Comparison of ENCODE assay signal across 23 mouse cellular contexts in genomic region chr16:17062338-17062737, GRCm38 (mm10). TPM values are rescaled to one million over a fixed set of nuclear protein-coding genes. Genes with fewer than 3 reads are reported as not detected.
DNase-seq lines count a peak whose midpoint lies in the region; ATAC-seq lines count a peak whose summit lies in the region.
"Had no signal": no experiment of that assay in that cellular context is flagged by ENCODE, and none has a peak within 500 bp of the region (broad histone marks: within the 10 kb centered on the region; RNA-seq: fewer than 3 reads in every experiment).

No protein-coding gene starts in this region.

- no peak overlapping the region for H3K4me3 ChIP-seq in intestine, embryonic 16.5 days (ENCODE audit: low read length)
- no peak overlapping the region for H3K4me3 ChIP-seq in intestine, embryonic 15.5 days (replicated peaks)

- H3K36me3 ChIP-seq in intestine, embryonic 16.5 days (ENCODE audit: control insufficient read depth, insufficient read depth, low read length): no peaks in the 10 kb centered on the region
- no peaks in the 10 kb centered on the region for H3K36me3 ChIP-seq in intestine, embryonic 15.5 days
- H3K36me3 ChIP-seq: G1E had no signal

- 0 out of 2 replicates have a peak, but pooled peaks have one; percentile 52 for ATAC-seq in intestine, embryonic 16.5 days
- ATAC-seq in intestine, embryonic 15.5 days: no peak
- ATAC-seq: activated CD4-positive, CD25-positive, alpha-beta regulatory T cell, adult 4 months; CD4-positive, CD25-positive, alpha-beta regulatory T cell, adult 4 months; Patski had no signal

- H3K27ac ChIP-seq in intestine, embryonic 16.5 days (ENCODE audit: low read length): no peak overlapping the region
- no peak overlapping the region for H3K27ac ChIP-seq in intestine, embryonic 15.5 days

- H3K9ac ChIP-seq in intestine, embryonic 16.5 days (ENCODE audit: low read depth, low read length): no peak overlapping the region
- no peak overlapping the region for H3K9ac ChIP-seq in intestine, embryonic 15.5 days

- H3K4me2 ChIP-seq in intestine, embryonic 16.5 days (ENCODE audit: low read depth, low read length): no peak overlapping the region
- no peak overlapping the region for H3K4me2 ChIP-seq in intestine, embryonic 15.5 days (replicated peaks)

- no peaks in the 10 kb centered on the region for H3K27me3 ChIP-seq in intestine, embryonic 16.5 days (replicated peaks; ENCODE audit: control insufficient read depth, insufficient read depth, low read length)
- no peaks in the 10 kb centered on the region for H3K27me3 ChIP-seq in intestine, embryonic 15.5 days (replicated peaks)

- DNase-seq in NIH3T3 (ENCODE audit: low read depth) (peak; percentile 80), adipocyte (ENCODE audit: low spot score) (peak; percentile 61)
- DNase-seq in lung, adult 18-20 months: no peak
- DNase-seq in adrenal gland, postnatal 4 days (ENCODE audit: low spot score in 2 of 2): no peak
- DNase-seq: adrenal gland, adult 2 months; adrenal gland, adult 8-10 months; adrenal gland, postnatal 10 days; adrenal gland, postnatal 14 days; adrenal gland, postnatal 25 days; adrenal gland, postnatal 36 days; B cell, adult 2 months; cerebellum, adult 11 months; cerebellum, adult 11-12 months; cerebellum, adult 18-20 months; cerebellum, adult 2 months; cerebellum, adult 8-10 months; cerebellum, adult 9-10 months had no signal

- WGBS in intestine, embryonic 16.5 days: 46% methylated on average over 1 of the region's 1 CpGs
- 46% methylated on average over 1 of the region's 1 CpGs for WGBS in intestine, embryonic 15.5 days

- no peaks in the 10 kb centered on the region for H3K9me3 ChIP-seq in intestine, embryonic 16.5 days (ENCODE audit: control insufficient read depth, low read length)
- no peaks in the 10 kb centered on the region for H3K9me3 ChIP-seq in intestine, embryonic 15.5 days
- H3K9me3 ChIP-seq: G1E had no signal

- H3K4me1 ChIP-seq in intestine, embryonic 16.5 days (ENCODE audit: control insufficient read depth, insufficient read depth, low read length): peaks cover 5% of the 10 kb centered on the region; the same call in 1 of the 2 replicates
- no peaks in the 10 kb centered on the region for H3K4me1 ChIP-seq in intestine, embryonic 15.5 days (replicated peaks)

RNA-seq across cellular contexts. Expression of gene Ypel1, which starts 7.2 kb away (rescaled TPM):
- polyA plus RNA-seq in intestine, embryonic 16.5 days (2015; fragmentation: Nextera tagmentation; extraction: Ambion mirVana): 9.1 and 9.9 TPM in 2 replicates
- 13.7 and 17.1 TPM in 2 replicates for polyA plus RNA-seq in intestine, embryonic 15.5 days (2015; fragmentation: Nextera tagmentation; extraction: Ambion mirVana)
- total RNA-seq in adrenal gland, postnatal 4 days (2021): 10 to 100 TPM; 13.0 to 19.5 TPM

RNA-seq across cellular contexts. Expression of gene Ppil2, which starts 48.7 kb away (rescaled TPM):
- polyA plus RNA-seq in intestine, embryonic 16.5 days (2015; fragmentation: Nextera tagmentation; extraction: Ambion mirVana): 130 and 132 TPM in 2 replicates
- polyA plus RNA-seq in intestine, embryonic 15.5 days (2015; fragmentation: Nextera tagmentation; extraction: Ambion mirVana): 121 and 129 TPM in 2 replicates
- 100 to 1,000 TPM; 112 to 118 TPM for total RNA-seq in adrenal gland, postnatal 4 days (2021)

Comparison
In these comparisons a context has a peak if more than half of its experiments do, and no peak if none do; other contexts are left out.
1. DNase-seq: peak in NIH3T3 (single experiment) and adipocyte (single experiment); none in lung, adult 18-20 months (0 of 2) and adrenal gland, postnatal 4 days (0 of 2).